Comparison of ENCODE assay signal across 10 mouse cellular contexts in genomic region chr6:48440306-48441014, GRCm38 (mm10). TPM values are rescaled to one million over a fixed set of nuclear protein-coding genes. Genes with fewer than 3 reads are reported as not detected.
DNase-seq lines count a peak whose midpoint lies in the region; ATAC-seq and TF ChIP-seq lines count a peak whose summit lies in the region.
"Had no signal": no experiment of that assay in that cellular context is flagged by ENCODE, and none has a peak within 500 bp of the region (broad histone marks: within the 10 kb centered on the region; RNA-seq: fewer than 3 reads in every experiment).

No protein-coding gene starts in this region.

- peak; percentile 10 for DNase-seq in hindbrain, embryonic 10.5 days (ENCODE audit: low spot score)
- DNase-seq in MEL (ENCODE audit: low read depth, low spot score): peak; percentile 6
- DNase-seq in Muller cell, postnatal 12 days (ENCODE audit: inconsistent ontology term): peak; percentile 23
- peak; percentile 81 for DNase-seq in kidney, postnatal 0 days (ENCODE audit: low spot score)
- DNase-seq in ovary, adult 18-20 months (ENCODE audit: low spot score): no peak
- DNase-seq: heart, postnatal 10 days; right cerebral cortex, adult 18-20 months had no signal

- peaks cover 65% of the 10 kb centered on the region for H3K27me3 ChIP-seq in hindbrain, embryonic 10.5 days (ENCODE audit: insufficient read depth, poor library complexity, severe bottlenecking)
- H3K27me3 ChIP-seq in hindbrain, embryonic 16.5 days (replicated peaks; ENCODE audit: control insufficient read depth, insufficient read depth, low read length): peaks cover 7% of the 10 kb centered on the region
- H3K27me3 ChIP-seq in MEL (ENCODE audit: control insufficient read depth in 1 of 2, insufficient read depth in 2 of 2, low read length in 2 of 2): peaks cover 0 to under 1% of the 10 kb centered on the region in 2 experiments; a peak in 1 of 4 replicates
- H3K27me3 ChIP-seq in kidney, postnatal 0 days (ENCODE audit: insufficient read depth, low read length): no peaks in the 10 kb centered on the region

- TF ChIP-seq CTCF in MEL (IDR thresholded peaks at IDR 0.05 in 2 of 3, conservative IDR thresholded peaks at IDR 0.05 in 1 of 3; ENCODE audit: control insufficient read depth in 1 of 3, insufficient read depth in 1 of 3, low read depth in 2 of 3, low read length in 3 of 3, poor library complexity in 1 of 3, severe bottlenecking in 1 of 3): no peak
- TF ChIP-seq CTCF in kidney, postnatal 0 days (IDR thresholded peaks at IDR 0.05; ENCODE audit: low read depth): no peak

- no peak overlapping the region for H3K4me3 ChIP-seq in hindbrain, embryonic 10.5 days
- no peak overlapping the region for H3K4me3 ChIP-seq in hindbrain, embryonic 16.5 days (ENCODE audit: low read length)
- no peak overlapping the region for H3K4me3 ChIP-seq in MEL (ENCODE audit: control insufficient read depth in 1 of 2, insufficient read depth in 1 of 2, low read depth in 2 of 2, low read length in 2 of 2)
- H3K4me3 ChIP-seq in kidney, postnatal 0 days (replicated peaks; ENCODE audit: low read depth, low read length): no peak overlapping the region
- H3K4me3 ChIP-seq: megakaryocyte, embryonic 14.5 days had no signal

- WGBS in hindbrain, embryonic 10.5 days: 40% methylated on average over 14 of the region's 14 CpGs
- WGBS in hindbrain, embryonic 16.5 days: 46% methylated on average over 14 of the region's 14 CpGs
- WGBS in kidney, postnatal 0 days: 29% methylated on average over 14 of the region's 14 CpGs

- H3K36me3 ChIP-seq in hindbrain, embryonic 10.5 days: peaks cover 41% of the 10 kb centered on the region
- H3K36me3 ChIP-seq in hindbrain, embryonic 16.5 days (ENCODE audit: control insufficient read depth, insufficient read depth, low read length): peaks cover 20% of the 10 kb centered on the region
- H3K36me3 ChIP-seq in MEL (ENCODE audit: control insufficient read depth in 1 of 2, insufficient read depth in 2 of 2, low read length in 2 of 2): no peaks in the 10 kb centered on the region
- H3K36me3 ChIP-seq in kidney, postnatal 0 days (ENCODE audit: insufficient read depth, low read length): peaks cover 30% of the 10 kb centered on the region

- H3K4me2 ChIP-seq in hindbrain, embryonic 16.5 days (ENCODE audit: low read length): no peak overlapping the region
- no peak overlapping the region for H3K4me2 ChIP-seq in kidney, postnatal 0 days (ENCODE audit: low read length)

- no peak for TF ChIP-seq POLR2A in MEL (IDR thresholded peaks at IDR 0.05; ENCODE audit: control insufficient read depth in 1 of 2, insufficient read depth in 1 of 2, low read depth in 1 of 2, low read length in 2 of 2, poor library complexity in 1 of 2)

- ATAC-seq in hindbrain, embryonic 16.5 days: no peak
- ATAC-seq in kidney, postnatal 0 days (replicated peaks; ENCODE audit: low FRiP score, low read depth): no peak
- no peak for ATAC-seq in erythroid progenitor cell, adult 5-6 weeks (replicated peaks; ENCODE audit: low FRiP score, poor library complexity, severe bottlenecking)

- peaks cover 10% of the 10 kb centered on the region; the same call in 1 of the 2 replicates for H3K9me3 ChIP-seq in hindbrain, embryonic 10.5 days
- H3K9me3 ChIP-seq in hindbrain, embryonic 16.5 days (ENCODE audit: control insufficient read depth, low read length): no peaks in the 10 kb centered on the region
- no peaks in the 10 kb centered on the region for H3K9me3 ChIP-seq in MEL (replicated peaks; ENCODE audit: insufficient read depth, low read length)
- H3K9me3 ChIP-seq in kidney, postnatal 0 days (replicated peaks; ENCODE audit: low read length): no peaks in the 10 kb centered on the region

- TF ChIP-seq EP300 in MEL (IDR thresholded peaks at IDR 0.05; ENCODE audit: low read depth in 1 of 2, low read length in 2 of 2): no peak

- no peaks in the 10 kb centered on the region for H3K79me2 ChIP-seq in MEL (ENCODE audit: control insufficient read depth, insufficient read depth, low read length, poor library complexity)

- H3K9ac ChIP-seq in hindbrain, embryonic 16.5 days (ENCODE audit: low read depth, low read length): no peak overlapping the region
- H3K9ac ChIP-seq in MEL (ENCODE audit: control insufficient read depth, low read depth, low read length, poor library complexity, severe bottlenecking): no peak overlapping the region
- H3K9ac ChIP-seq in kidney, postnatal 0 days (ENCODE audit: low read depth, low read length): no peak overlapping the region

- H3K27ac ChIP-seq in hindbrain, embryonic 10.5 days: 0 out of 2 replicates have a peak overlapping the region, but pooled peaks have one; percentile 35
- no peak overlapping the region for H3K27ac ChIP-seq in hindbrain, embryonic 16.5 days (ENCODE audit: low read depth, low read length)
- H3K27ac ChIP-seq in MEL (ENCODE audit: control insufficient read depth, low read depth, low read length): no peak overlapping the region
- peak overlapping the region; percentile 71; the same call in 1 of the 2 replicates for H3K27ac ChIP-seq in kidney, postnatal 0 days

- peaks cover 61% of the 10 kb centered on the region for H3K4me1 ChIP-seq in hindbrain, embryonic 10.5 days (replicated peaks)
- H3K4me1 ChIP-seq in hindbrain, embryonic 16.5 days (ENCODE audit: control insufficient read depth, insufficient read depth, low read depth, low read length): peaks cover 16% of the 10 kb centered on the region
- H3K4me1 ChIP-seq in MEL (ENCODE audit: control insufficient read depth in 1 of 2, insufficient read depth in 2 of 2, low read length in 2 of 2): no peaks in the 10 kb centered on the region
- peaks cover 43% of the 10 kb centered on the region; the same call in 1 of the 2 replicates for H3K4me1 ChIP-seq in kidney, postnatal 0 days (replicated peaks; ENCODE audit: insufficient read depth, low read length)

- no peak for TF ChIP-seq RAD21 in MEL (IDR thresholded peaks at IDR 0.05; ENCODE audit: low read depth, low read length)

TF ChIP-seq in MEL, 35 proteins besides CTCF, POLR2A, EP300 and RAD21:
- TF ChIP-seq KAT2A (conservative IDR thresholded peaks at IDR 0.05; ENCODE audit: low read depth, low read length) (no peak), CHD1 (IDR thresholded peaks at IDR 0.05; ENCODE audit: low read depth, low read length) (no peak), USF1 (IDR thresholded peaks at IDR 0.05; ENCODE audit: low read depth, low read length) (no peak), JUND (IDR thresholded peaks at IDR 0.05; ENCODE audit: low read depth, low read length) (no peak), MXI1 (IDR thresholded peaks at IDR 0.05; ENCODE audit: low read depth, low read length) (no peak), HCFC1 (IDR thresholded peaks at IDR 0.05; ENCODE audit: low read depth, low read length) (no peak), USF2 (IDR thresholded peaks at IDR 0.05; ENCODE audit: borderline replicate concordance in 1 of 2, insufficient read depth in 1 of 2, low read depth in 1 of 2, low read length in 2 of 2) (no peak), CHD2 (IDR thresholded peaks at IDR 0.05; ENCODE audit: low read length) (no peak), NRF1 (IDR thresholded peaks at IDR 0.05; ENCODE audit: insufficient read depth, low read depth, low read length, poor library complexity, severe bottlenecking) (no peak), RCOR1 (IDR thresholded peaks at IDR 0.05; ENCODE audit: low read depth, low read length) (no peak), BHLHE40 (IDR thresholded peaks at IDR 0.05; ENCODE audit: borderline replicate concordance, low read depth, low read length) (no peak), NELFE (IDR thresholded peaks at IDR 0.05; ENCODE audit: low read depth, low read length) (no peak)

RNA-seq across cellular contexts. Expression of gene Zfp467, which starts 5.2 kb away (rescaled TPM):
- polyA plus RNA-seq in hindbrain, embryonic 10.5 days (2016; fragmentation: Nextera tagmentation; extraction: Ambion mirVana): 12.4 and 16.2 TPM in 2 replicates
- 26.3 and 27.8 TPM in 2 replicates for polyA plus RNA-seq in hindbrain, embryonic 16.5 days (2015; fragmentation: Nextera tagmentation; extraction: Ambion mirVana)
- total RNA-seq in MEL (2012; rRNA removed): 0.85 and 1.0 TPM in 2 replicates
- 1 to 10 TPM in 1 of 2 experiments, not detected in 1; 5.7 TPM for polyA plus RNA-seq in MEL (2012; ENCODE audit: insufficient read depth in 1 of 2, insufficient read length in 2 of 2, low read depth in 1 of 2, low replicate concordance in 2 of 2, missing spikeins in 1 of 2)
- 27.9 and 33.4 TPM in 2 replicates for polyA plus RNA-seq in kidney, postnatal 0 days (2015; fragmentation: Nextera tagmentation; extraction: Ambion mirVana)
- total RNA-seq in erythroid progenitor cell, adult 5-6 weeks (2015; ENCODE audit: low replicate concordance): 1.3 TPM in 1 of 2 replicates, not detected in the other
- total RNA-seq in erythroid progenitor cell, adult 5-6 weeks (2017; ENCODE audit: low replicate concordance): 5.0 TPM in 1 of 2 replicates, not detected in the other

RNA-seq across cellular contexts. Expression of gene Sspo, which starts 7.6 kb away (rescaled TPM):
- polyA plus RNA-seq in hindbrain, embryonic 10.5 days (2016; fragmentation: Nextera tagmentation; extraction: Ambion mirVana): 0.50 and 0.64 TPM in 2 replicates
- 0.22 and 0.29 TPM in 2 replicates for polyA plus RNA-seq in hindbrain, embryonic 16.5 days (2015; fragmentation: Nextera tagmentation; extraction: Ambion mirVana)
- not detected in 2 replicates for total RNA-seq in MEL (2012; rRNA removed)
- not detected for polyA plus RNA-seq in MEL (2012; ENCODE audit: insufficient read depth in 1 of 2, insufficient read length in 2 of 2, low read depth in 1 of 2, low replicate concordance in 2 of 2, missing spikeins in 1 of 2)
- polyA plus RNA-seq in kidney, postnatal 0 days (2015; fragmentation: Nextera tagmentation; extraction: Ambion mirVana): 0.46 and 0.64 TPM in 2 replicates
- not detected in 2 replicates for total RNA-seq in erythroid progenitor cell, adult 5-6 weeks (2015; ENCODE audit: low replicate concordance)
- not detected in 2 replicates for total RNA-seq in erythroid progenitor cell, adult 5-6 weeks (2017; ENCODE audit: low replicate concordance)

RNA-seq across cellular contexts. Expression of gene Krba1, which starts 45.1 kb away (rescaled TPM):
- polyA plus RNA-seq in hindbrain, embryonic 10.5 days (2016; fragmentation: Nextera tagmentation; extraction: Ambion mirVana): 27.7 and 28.1 TPM in 2 replicates
- 26.2 and 27.6 TPM in 2 replicates for polyA plus RNA-seq in hindbrain, embryonic 16.5 days (2015; fragmentation: Nextera tagmentation; extraction: Ambion mirVana)
- total RNA-seq in MEL (2012; rRNA removed): 4.8 and 4.9 TPM in 2 replicates
- polyA plus RNA-seq in MEL (2012; ENCODE audit: insufficient read depth in 1 of 2, insufficient read length in 2 of 2, low read depth in 1 of 2, low replicate concordance in 2 of 2, missing spikeins in 1 of 2): 1 to 10 TPM in 1 of 2 experiments, not detected in 1; 8.7 TPM
- polyA plus RNA-seq in kidney, postnatal 0 days (2015; fragmentation: Nextera tagmentation; extraction: Ambion mirVana): 15.7 and 16.0 TPM in 2 replicates
- total RNA-seq in erythroid progenitor cell, adult 5-6 weeks (2015; ENCODE audit: low replicate concordance): 1.3 TPM in 1 of 2 replicates, not detected in the other
- 1.7 and 2.2 TPM in 2 replicates for total RNA-seq in erythroid progenitor cell, adult 5-6 weeks (2017; ENCODE audit: low replicate concordance)

Comparison
In these comparisons a context has a peak if more than half of its experiments do, and no peak if none do; other contexts are left out.
1. H3K27ac ChIP-seq: peak in hindbrain, embryonic 10.5 days (single experiment) and kidney, postnatal 0 days (single experiment); none in hindbrain, embryonic 16.5 days (single experiment) and MEL (single experiment).